Mouse (Mus musculus): ENCODE results near the gene Map4k1. TPM values are rescaled to one million over a fixed set of nuclear protein-coding genes. Genes with fewer than 3 reads are reported as not detected.
A peak's percentile ranks its signal among the peaks of the same experiment; 100 is the strongest.

The Map4k1 gene
- polyA plus RNA-seq, 1 experiment = 12.0 TPM

GRCm38 (mm10) chr7:29048615-29049014, 66.8 kb downstream of the Map4k1 start:
- H3K4me3 ChIP-seq (ENCODE audit: insufficient read depth, low read length) = no peak overlapping the region

GRCm38 (mm10) chr7:29050797-29051196, 68.9 kb downstream of the Map4k1 start:
- Histone ChIP-seq H3K4me1 (ENCODE audit: control insufficient read depth, insufficient read depth, low read length) (no peaks in the 10 kb centered on the region), H3K27ac (ENCODE audit: insufficient read depth, low read depth, low read length) (no peak overlapping the region), H3K4me3 (ENCODE audit: insufficient read depth, low read length) (no peak overlapping the region)
- TF ChIP-seq POLR2A (IDR thresholded peaks at IDR 0.05; ENCODE audit: borderline replicate concordance, low read depth, low read length) = no peak
- TF ChIP-seq CTCF (IDR thresholded peaks at IDR 0.05; ENCODE audit: low read depth, low read length) = 0 out of 2 replicates have a peak, but pooled peaks have one; percentile 10

More at GRCm38 (mm10) chr7:29048615-29049014, 66.8 kb downstream of the Map4k1 start:
- Histone ChIP-seq H3K27ac (ENCODE audit: insufficient read depth, low read depth, low read length) (no peak overlapping the region), H3K4me1 (ENCODE audit: control insufficient read depth, insufficient read depth, low read length) (peaks cover 8% of the 10 kb centered on the region)
- TF ChIP-seq CTCF (IDR thresholded peaks at IDR 0.05; ENCODE audit: low read depth, low read length) = no peak
- TF ChIP-seq POLR2A (IDR thresholded peaks at IDR 0.05; ENCODE audit: borderline replicate concordance, low read depth, low read length) = no peak

GRCm38 (mm10) chr7:29052821-29053220, 71.0 kb downstream of the Map4k1 start:
- H3K4me3 ChIP-seq (ENCODE audit: insufficient read depth, low read length) = no peak overlapping the region
- H3K4me1 ChIP-seq (ENCODE audit: control insufficient read depth, insufficient read depth, low read length) = no peaks in the 10 kb centered on the region
- TF ChIP-seq POLR2A (IDR thresholded peaks at IDR 0.05; ENCODE audit: borderline replicate concordance, low read depth, low read length) = no peak
- TF ChIP-seq CTCF (IDR thresholded peaks at IDR 0.05; ENCODE audit: low read depth, low read length) = no peak
- H3K27ac ChIP-seq (ENCODE audit: insufficient read depth, low read depth, low read length) = no peak overlapping the region

Other genes starting within 250 kb of the Map4k1 start
- gene Mrps12, start 240.2 kb upstream of the Map4k1 start, polyA plus RNA-seq (2012; ENCODE audit: insufficient read depth, insufficient read length, missing spikeins) = 39.5 and 50.6 TPM in 2 replicates
- gene Sars2, start 240.1 kb upstream of the Map4k1 start, polyA plus RNA-seq (2012; ENCODE audit: insufficient read depth, insufficient read length, missing spikeins) = 7.2 and 8.2 TPM in 2 replicates
- gene Ccer2, start 225.9 kb upstream of the Map4k1 start, polyA plus RNA-seq (2012; ENCODE audit: insufficient read depth, insufficient read length, missing spikeins) = not detected in 2 replicates
- gene Sirt2, start 215.3 kb upstream of the Map4k1 start, polyA plus RNA-seq (2012; ENCODE audit: insufficient read depth, insufficient read length, missing spikeins) = 190 and 192 TPM in 2 replicates
- gene Nfkbib, start 214.5 kb upstream of the Map4k1 start, polyA plus RNA-seq (2012; ENCODE audit: insufficient read depth, insufficient read length, missing spikeins) = 32.1 and 33.4 TPM in 2 replicates
- 33.3 and 36.4 TPM in 2 replicates for gene Rinl, start 193.1 kb upstream of the Map4k1 start, polyA plus RNA-seq (2012; ENCODE audit: insufficient read depth, insufficient read length, missing spikeins)
- 252 and 256 TPM in 2 replicates for gene Hnrnpl, start 173.5 kb upstream of the Map4k1 start, polyA plus RNA-seq (2012; ENCODE audit: insufficient read depth, insufficient read length, missing spikeins)
- gene Ech1, start 156.8 kb upstream of the Map4k1 start, polyA plus RNA-seq (2012; ENCODE audit: insufficient read depth, insufficient read length, missing spikeins) = 85.7 and 96.1 TPM in 2 replicates
- 1.9 and 2.8 TPM in 2 replicates for gene Lgals4, start 148.2 kb upstream of the Map4k1 start, polyA plus RNA-seq (2012; ENCODE audit: insufficient read depth, insufficient read length, missing spikeins)
- gene Lgals7, start 118.2 kb upstream of the Map4k1 start, polyA plus RNA-seq (2012; ENCODE audit: insufficient read depth, insufficient read length, missing spikeins) = not detected in 2 replicates
- not detected in 2 replicates for gene Capn12, start 100.6 kb upstream of the Map4k1 start, polyA plus RNA-seq (2012; ENCODE audit: insufficient read depth, insufficient read length, missing spikeins)
- gene Actn4, start 19.7 kb upstream of the Map4k1 start, polyA plus RNA-seq (2012; ENCODE audit: insufficient read depth, insufficient read length, missing spikeins) = 92.7 and 105 TPM in 2 replicates
- 228 TPM in 2 replicates for gene Eif3k, start 186 bp upstream of the Map4k1 start, polyA plus RNA-seq (2012; ENCODE audit: insufficient read depth, insufficient read length, missing spikeins)
- gene Ryr1, start 143.1 kb downstream of the Map4k1 start, polyA plus RNA-seq (2012; ENCODE audit: insufficient read depth, insufficient read length, missing spikeins) = 0.08 TPM in 1 of 2 replicates, not detected in the other
- gene Rasgrp4, start 152.8 kb downstream of the Map4k1 start, polyA plus RNA-seq (2012; ENCODE audit: insufficient read depth, insufficient read length, missing spikeins) = 91.6 and 97.2 TPM in 2 replicates
- 30.1 and 32.3 TPM in 2 replicates for gene Fam98c, start 174.2 kb downstream of the Map4k1 start, polyA plus RNA-seq (2012; ENCODE audit: insufficient read depth, insufficient read length, missing spikeins)
- gene Ggn, start 188.2 kb downstream of the Map4k1 start, polyA plus RNA-seq (2012; ENCODE audit: insufficient read depth, insufficient read length, missing spikeins) = 1.4 and 2.3 TPM in 2 replicates
- 11.1 and 12.7 TPM in 2 replicates for gene Spred3, start 188.4 kb downstream of the Map4k1 start, polyA plus RNA-seq (2012; ENCODE audit: insufficient read depth, insufficient read length, missing spikeins)
- 207 and 217 TPM in 2 replicates for gene Psmd8, start 198.7 kb downstream of the Map4k1 start, polyA plus RNA-seq (2012; ENCODE audit: insufficient read depth, insufficient read length, missing spikeins)
- 4.0 and 4.5 TPM in 2 replicates for gene Catsperg1, start 232.0 kb downstream of the Map4k1 start, polyA plus RNA-seq (2012; ENCODE audit: insufficient read depth, insufficient read length, missing spikeins)